Mouse (Mus musculus) CH12.LX (cell line): ENCODE data around the gene Otogl. TPM values are rescaled to one million over a fixed set of nuclear protein-coding genes. Genes with fewer than 3 reads are reported as not detected.

Experiments used
- DNase-seq: peaks from one replicate; pipeline ENCODE4 v3.0.0-alpha.2; 2013; ENCODE audit errors: extremely low read depth
- H3K27ac ChIP-seq: 2 replicates; pipeline ENCODE4 v1.5.1; 2012; ENCODE audit warnings: low read depth, mild to moderate bottlenecking, control low read depth, moderate library complexity; ENCODE audit not compliant: insufficient read depth
- H3K27me3 ChIP-seq: replicated peaks from 2 replicates; pipeline ENCODE3; 2012; ENCODE audit warnings: inconsistent platforms
- H3K36me3 ChIP-seq, 2 experiments: replicated peaks in 1 of 2; 2 replicates each; pipeline versions ENCODE3 to v1.6.1; 2012; ENCODE audit warnings: inconsistent platforms in 1 of 2, low read length in 1 of 2, mild to moderate bottlenecking in 1 of 2, mixed read lengths in 1 of 2, moderate library complexity in 1 of 2; ENCODE audit not compliant: control insufficient read depth in 1 of 2, insufficient read depth in 1 of 2
- H3K4me1 ChIP-seq, 2 experiments: 2 replicates each; pipeline ENCODE4 v1.6.1; 2012; ENCODE audit warnings: inconsistent platforms in 1 of 2, moderate library complexity in 1 of 2; ENCODE audit not compliant: insufficient read depth in 2 of 2, control insufficient read depth in 1 of 2
- H3K4me2 ChIP-seq: 2 replicates; pipeline ENCODE4 v1.6.1; 2012; ENCODE audit warnings: low read depth, mild to moderate bottlenecking, control low read depth; ENCODE audit not compliant: poor library complexity, insufficient read depth, severe bottlenecking
- H3K4me3 ChIP-seq, 3 experiments: fragments of 150-350 bp in 1 of 3; sonication (generic) in 1 of 3; replicated peaks in 1 of 3; 2 replicates each; pipeline versions ENCODE3 to v1.5.1; 2011 to 2012; ENCODE audit warnings: low read depth in 2 of 3, low read length in 2 of 3, mild to moderate bottlenecking in 2 of 3, moderate library complexity in 2 of 3, control low read depth in 1 of 3, improper control_type of control experiment in 1 of 3, inconsistent platforms in 1 of 3, mixed read lengths in 1 of 3; ENCODE audit not compliant: poor library complexity in 1 of 3
- H3K79me2 ChIP-seq: replicated peaks from 2 replicates; pipeline ENCODE4 v1.6.1; 2012; ENCODE audit warnings: mild to moderate bottlenecking, moderate library complexity; ENCODE audit not compliant: control insufficient read depth, poor library complexity, insufficient read depth, severe bottlenecking; ENCODE audit errors: extremely low read depth
- H3K9ac ChIP-seq: 2 replicates; pipeline ENCODE4 v1.6.1; 2012; ENCODE audit warnings: low read depth, mild to moderate bottlenecking, control low read depth, moderate library complexity; ENCODE audit not compliant: insufficient read depth
- H3K9me3 ChIP-seq: replicated peaks from 2 replicates; pipeline ENCODE3; 2012; ENCODE audit warnings: low read length, inconsistent platforms, mixed read lengths
- CHD2 ChIP-seq: IDR thresholded peaks from 2 replicates; pipeline ENCODE4 v1.6.1; 2011; ENCODE audit warnings: low read length, improper control_type of control experiment
- CTCF ChIP-seq, 2 experiments: IDR thresholded peaks in 1 of 2; conservative IDR thresholded peaks in 1 of 2; 2 replicates each; pipeline ENCODE4 v1.5.1; 2011 to 2012; ENCODE audit warnings: low read depth in 2 of 2, low read length in 2 of 2, improper control_type of control experiment in 1 of 2, inconsistent platforms in 1 of 2, mild to moderate bottlenecking in 1 of 2, moderate library complexity in 1 of 2
- E2F4 ChIP-seq: IDR thresholded peaks from 2 replicates; pipeline ENCODE4 v1.6.1; 2011; ENCODE audit warnings: low read depth, low read length, improper control_type of control experiment; ENCODE audit not compliant: insufficient replicate concordance
- ELF1 ChIP-seq: IDR thresholded peaks from 2 replicates; pipeline ENCODE4 v1.6.1; 2014; ENCODE audit warnings: low read depth, mild to moderate bottlenecking, inconsistent platforms, low read length, improper control_type of control experiment
- EP300 ChIP-seq: IDR thresholded peaks from 2 replicates; pipeline ENCODE4 v1.6.1; 2011; ENCODE audit warnings: low read length, improper control_type of control experiment
- GABPA ChIP-seq: IDR thresholded peaks from 2 replicates; pipeline ENCODE4 v1.6.1; 2012; ENCODE audit warnings: low read depth, low read length, improper control_type of control experiment, inconsistent platforms; ENCODE audit not compliant: insufficient replicate concordance
- HCFC1 ChIP-seq: IDR thresholded peaks from 2 replicates; pipeline ENCODE4 v1.6.1; 2012; ENCODE audit warnings: low read depth, mild to moderate bottlenecking, inconsistent platforms, low read length, improper control_type of control experiment
- MAX ChIP-seq: IDR thresholded peaks from 2 replicates; pipeline ENCODE4 v1.6.1; 2011; ENCODE audit warnings: low read length, improper control_type of control experiment
- MAZ ChIP-seq: IDR thresholded peaks from 2 replicates; pipeline ENCODE4 v1.6.1; 2012; ENCODE audit warnings: low read depth, mild to moderate bottlenecking, inconsistent platforms, low read length, improper control_type of control experiment, moderate library complexity
- MYC ChIP-seq: IDR thresholded peaks from 2 replicates; pipeline ENCODE4 v1.6.1; 2011; ENCODE audit warnings: low read depth, mild to moderate bottlenecking, improper control_type of control experiment, low read length
- NRF1 ChIP-seq: IDR thresholded peaks from 2 replicates; pipeline ENCODE4 v1.6.1; 2014; ENCODE audit warnings: low read depth, mild to moderate bottlenecking, inconsistent platforms, low read length, improper control_type of control experiment, moderate library complexity
- PAX5 ChIP-seq: IDR thresholded peaks from 2 replicates; pipeline ENCODE4 v1.6.1; 2012; ENCODE audit warnings: low read length, inconsistent platforms, mixed read lengths
- POLR2A ChIP-seq: IDR thresholded peaks from 2 replicates; pipeline ENCODE4 v1.6.1; 2011; ENCODE audit warnings: low read depth, mild to moderate bottlenecking, improper control_type of control experiment, low read length
- POLR2AphosphoS2 ChIP-seq: IDR thresholded peaks from 2 replicates; pipeline ENCODE4 v1.6.1; 2011; ENCODE audit warnings: low read depth, low read length, improper control_type of control experiment
- SIN3A ChIP-seq: IDR thresholded peaks from 2 replicates; pipeline ENCODE4 v1.6.1; 2012; ENCODE audit warnings: low read length, improper control_type of control experiment, inconsistent platforms
- SMC3 ChIP-seq: IDR thresholded peaks from 2 replicates; pipeline ENCODE4 v1.6.1; 2011; ENCODE audit warnings: low read depth, low read length, improper control_type of control experiment
- USF1 ChIP-seq: IDR thresholded peaks from 2 replicates; pipeline ENCODE4 v1.6.1; 2014; ENCODE audit warnings: low read depth, mild to moderate bottlenecking, inconsistent platforms, low read length, improper control_type of control experiment
- USF2 ChIP-seq: conservative IDR thresholded peaks from 2 replicates; pipeline ENCODE4 v1.6.1; 2011; ENCODE audit warnings: low read depth, low read length, improper control_type of control experiment
- ZMIZ1 ChIP-seq: IDR thresholded peaks from 2 replicates; pipeline ENCODE4 v1.6.1; 2012; ENCODE audit warnings: low read depth, mild to moderate bottlenecking, inconsistent platforms, low read length, improper control_type of control experiment
- ZNF384 ChIP-seq: IDR thresholded peaks from 2 replicates; pipeline ENCODE4 v1.6.1; 2012; ENCODE audit warnings: low read depth, low read length, improper control_type of control experiment, inconsistent platforms
- dilution Hi-C: fragments of 300-500 bp; cut with MboI; formaldehyde crosslinking; loops from 2 replicates; pipeline ENCODE4 v1.14.3; 2020; ENCODE audit warnings: low sequenced_read_pairs; ENCODE audit not compliant: extremely low pct_unique_long_range_greater_than_20kb, extremely low pct_ligation_motif_present
- in situ Hi-C: fragments of 300-500 bp; cut with MboI; formaldehyde crosslinking; loops from 3 replicates; pipeline ENCODE4 v1.14.3; 2019; ENCODE audit warnings: low sequenced_read_pairs, low pct_ligation_motif_present, low pct_unique_long_range_greater_than_20kb, mixed read lengths
- polyA plus RNA-seq: library from polyadenylated mRNA; unstranded; fragments of >175 nt; gene quantifications from 2 replicates; pipeline ENCODE4 v1.2.1, GENCODE M21; 2012; ENCODE audit warnings: low read depth; ENCODE audit not compliant: insufficient read length
- total RNA-seq, 2 experiments: library from RNA; depleted of rRNA; stranded (reverse); fragments of 300-350 nt in 1 of 2; fragments of >200 nt in 1 of 2; gene quantifications; 2 replicates each; pipeline ENCODE4 v1.2.3; 2012 to 2014

Gene Otogl
- total and polyA plus RNA-seq, 3 experiments: 1.1 to 3.2 (median 2.1) TPM

DNA sequence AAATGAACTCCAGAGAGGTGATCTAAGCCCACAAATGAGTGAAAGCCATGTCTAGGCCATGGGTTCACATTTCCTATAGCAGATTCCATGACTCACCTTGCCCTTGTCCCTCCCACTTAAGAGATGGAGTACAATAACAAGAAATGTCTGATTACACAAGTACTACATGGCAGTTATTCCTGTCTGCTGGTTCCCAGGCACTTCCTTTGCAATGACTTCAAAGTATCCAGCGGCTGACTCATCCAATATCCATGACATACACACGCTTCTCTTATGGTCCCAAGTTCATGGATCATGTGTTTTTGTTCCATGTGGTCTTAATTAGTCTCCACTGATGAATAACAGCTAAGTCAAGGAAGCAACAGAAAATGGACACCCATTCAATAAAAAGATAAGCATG, 1.1 kb upstream of the Otogl start:
- no peak for DNase-seq
- H3K4me1 ChIP-seq: peaks cover 0 to 23% of the 10 kb centered on the region in 2 experiments; a peak in 2 of 4 replicates

DNA sequence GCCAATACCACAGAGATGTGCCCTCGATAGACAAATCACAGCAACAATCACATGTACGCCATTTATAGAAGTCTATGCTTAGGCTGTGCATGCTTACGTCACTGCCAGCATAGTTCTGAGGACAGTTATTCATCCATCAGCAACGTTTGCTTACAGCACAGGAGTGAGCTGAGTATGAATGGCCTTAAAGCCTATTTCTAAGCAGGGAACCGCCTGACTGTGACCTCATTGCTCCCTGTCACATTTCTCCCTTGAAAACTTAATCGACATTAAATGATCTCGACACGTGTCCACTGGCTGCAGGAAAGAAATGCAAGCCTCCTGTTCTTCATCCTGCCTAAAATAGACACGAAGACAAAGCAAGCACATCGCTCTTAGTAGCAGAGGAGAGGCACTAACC, 5.5 kb downstream of the Otogl start:
- Histone ChIP-seq H3K9me3 (peaks cover 4% of the 10 kb centered on the region), H3K4me2 (no peak overlapping the region), H3K27me3 (no peaks in the 10 kb centered on the region), H3K27ac (no peak overlapping the region), H3K4me3 (no peak overlapping the region), H3K79me2 (no peaks in the 10 kb centered on the region), H3K9ac (no peak overlapping the region)
- DNase-seq: no peak
- in situ Hi-C loops (no loop called here), dilution Hi-C loops (no loop called here)
- TF ChIP-seq EP300 (no peak), POLR2AphosphoS2 (no peak), CTCF (conservative IDR thresholded peaks at IDR 0.05 in 1 of 2, IDR thresholded peaks at IDR 0.05 in 1 of 2; ENCODE audit: low read depth in 2 of 2, low read length in 2 of 2) (no peak), MYC (no peak), E2F4 (no peak), SMC3 (no peak), CHD2 (no peak), ZMIZ1 (no peak), USF2 (no peak), NRF1 (no peak), POLR2A (no peak)
- TF ChIP-seq, all 38 proteins: peak for 0
- Histone ChIP-seq H3K36me3 (peaks cover 0 to 3% of the 10 kb centered on the region in 2 experiments), H3K4me1 (peaks cover 0 to 15% of the 10 kb centered on the region in 2 experiments; a peak in 2 of 4 replicates)

More for the DNA sequence above, 1.1 kb upstream of the Otogl start:
- H3K9ac ChIP-seq: no peak overlapping the region
- H3K4me3 ChIP-seq: no peak overlapping the region
- H3K9me3 ChIP-seq: peaks cover 3% of the 10 kb centered on the region
- H3K79me2 ChIP-seq: no peaks in the 10 kb centered on the region
- no peaks in the 10 kb centered on the region for H3K36me3 ChIP-seq
- dilution Hi-C loops (no loop called here), in situ Hi-C loops (no loop called here)
- no peak for TF ChIP-seq SMC3
- TF ChIP-seq USF2: no peak
- no peak for TF ChIP-seq SIN3A
- no peak for TF ChIP-seq ELF1
- TF ChIP-seq E2F4: no peak
- no peak for TF ChIP-seq MAX
- no peak overlapping the region for H3K27ac ChIP-seq
- no peak overlapping the region for H3K4me2 ChIP-seq
- no peaks in the 10 kb centered on the region for H3K27me3 ChIP-seq

DNA sequence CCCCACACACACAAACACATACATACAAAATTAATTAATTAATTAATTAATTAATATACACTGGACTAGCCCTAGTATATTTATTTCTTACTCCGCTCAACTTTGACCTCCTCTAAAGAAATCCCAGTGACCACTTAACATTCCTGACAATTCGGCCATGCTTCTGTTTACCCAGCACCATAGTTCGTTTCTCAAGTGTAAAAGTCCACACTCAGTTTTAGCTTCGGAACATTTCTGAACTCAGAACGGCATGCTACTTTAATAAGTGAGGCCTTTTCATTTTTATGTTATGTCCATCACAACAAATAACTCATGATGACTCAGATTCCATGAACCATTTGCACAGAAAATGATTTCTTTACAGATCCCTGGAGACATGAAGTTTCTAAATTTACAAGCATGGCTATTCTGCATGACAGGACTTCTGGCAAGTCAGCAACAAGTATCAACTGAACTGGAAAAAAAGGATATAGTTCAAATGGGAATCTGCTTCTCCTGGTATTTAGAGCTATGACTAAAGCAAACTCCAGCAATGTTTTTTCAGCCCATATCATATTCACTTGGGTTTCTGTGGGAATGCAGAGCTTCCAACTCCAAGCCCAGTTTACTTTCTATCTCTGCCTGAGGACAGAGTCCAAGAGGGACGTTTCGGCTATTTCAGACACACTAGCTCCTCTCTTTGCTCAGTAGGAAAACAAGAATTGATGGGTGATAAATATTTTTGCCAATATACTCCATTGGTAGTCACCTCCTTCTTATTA, 6.5 kb downstream of the Otogl start:
- H3K4me3 ChIP-seq: no peak overlapping the region
- H3K27ac ChIP-seq: no peak overlapping the region
- in situ Hi-C loops: no loop called here
- dilution Hi-C loops: no loop called here
- no peak overlapping the region for H3K4me2 ChIP-seq
- peaks cover 0 to 3% of the 10 kb centered on the region in 2 experiments for H3K36me3 ChIP-seq
- H3K79me2 ChIP-seq: no peaks in the 10 kb centered on the region
- H3K9ac ChIP-seq: no peak overlapping the region
- H3K4me1 ChIP-seq: peaks cover 0 to 18% of the 10 kb centered on the region in 2 experiments; a peak in 2 of 4 replicates
- DNase-seq: no peak
- TF ChIP-seq MAZ (no peak), HCFC1 (no peak), PAX5 (no peak), GABPA (no peak), ELF1 (no peak), USF1 (no peak), SIN3A (no peak), ZNF384 (no peak)
- no peaks in the 10 kb centered on the region for H3K27me3 ChIP-seq
- H3K9me3 ChIP-seq: peaks cover 4% of the 10 kb centered on the region
